Mouse (Mus musculus) CD4-positive naive resting alpha-beta T cell, adult 57 days (primary cell): Measurements from ENCODE around the gene Tas2r136. TPM values are rescaled to one million over a fixed set of nuclear protein-coding genes. Genes with fewer than 3 reads are reported as not detected.

Experiments used
- total RNA-seq: library from RNA; stranded (reverse); gene quantifications from one replicate; pipeline ENCODE4 v1.2.4, GENCODE M21; 2023

Gene Tas2r136
- total RNA-seq = not detected

GRCm38 (mm10) chr6:132778062-132778461, at the start of gene Tas2r136:
Gene Tas2r136, minus strand, starts transcription at chr6:132778162.

GRCm38 (mm10) chr6:132802518-132802917, 24.6 kb upstream of the Tas2r136 start, which contains the start of gene Tas2r117:
Gene Tas2r117, plus strand, starts transcription at chr6:132802818.

GRCm38 (mm10) chr6:132761831-132762230, 16.1 kb downstream of the Tas2r136 start, which contains the start of gene Tas2r102:
Gene Tas2r102, plus strand, starts transcription at chr6:132762131.

GRCm38 (mm10) chr6:132754430-132754829, 23.5 kb downstream of the Tas2r136 start, which contains the start of gene Tas2r124:
Gene Tas2r124, plus strand, starts transcription at chr6:132754730.

GRCm38 (mm10) chr6:132737935-132738334, 40.0 kb downstream of the Tas2r136 start, which contains the start of gene Tas2r115:
Gene Tas2r115, minus strand, starts transcription at chr6:132738035.

Other genes with a start within 250 kb of the Tas2r136 start
- not detected for gene Prh1, start 208.4 kb downstream of the Tas2r136 start, total RNA-seq
- gene Prp2, start 182.2 kb downstream of the Tas2r136 start, total RNA-seq = not detected
- not detected for gene A630073D07Rik, start 126.6 kb downstream of the Tas2r136 start, total RNA-seq
- gene Tas2r120, start 121.2 kb downstream of the Tas2r136 start, total RNA-seq = not detected
- not detected for gene Tas2r121, start 77.2 kb downstream of the Tas2r136 start, total RNA-seq
- gene Tas2r122, start 66.2 kb downstream of the Tas2r136 start, total RNA-seq = not detected
- not detected for gene Tas2r115, start 40.1 kb downstream of the Tas2r136 start, total RNA-seq
- gene Tas2r124, start 23.4 kb downstream of the Tas2r136 start, total RNA-seq = not detected
- gene Tas2r102, start 16.0 kb downstream of the Tas2r136 start, total RNA-seq = not detected
- gene Tas2r117, start 24.7 kb upstream of the Tas2r136 start, total RNA-seq = not detected
- gene Tas2r123, start 69.0 kb upstream of the Tas2r136 start, total RNA-seq = not detected
- not detected for gene Tas2r116, start 77.3 kb upstream of the Tas2r136 start, total RNA-seq
- gene Tas2r110, start 89.8 kb upstream of the Tas2r136 start, total RNA-seq = not detected
- gene Tas2r113, start 114.8 kb upstream of the Tas2r136 start, total RNA-seq = not detected
- not detected for gene Tas2r125, start 131.5 kb upstream of the Tas2r136 start, total RNA-seq
- gene Tas2r129, start 172.9 kb upstream of the Tas2r136 start, total RNA-seq = not detected
- not detected for gene Tas2r131, start 179.8 kb upstream of the Tas2r136 start, total RNA-seq
- gene Tas2r109, start 202.8 kb upstream of the Tas2r136 start, total RNA-seq = not detected